Mouse (Mus musculus) urinary bladder, postnatal 14 days (tissue): ENCODE results near the gene Lasp1.

Experiments
- DNase-seq: peaks from one replicate; pipeline ENCODE4 v3.0.0; 2021; ENCODE audit warnings: low spot score

Lasp1 gene

GRCm38 (mm10) chr11:97877341-97877740, 78.5 kb downstream of the Lasp1 start:
- DNase-seq: no peak

- no peak for DNase-seq
These were observed 81.6 kb downstream of the Lasp1 start for GRCm38 (mm10) chr11:97880362-97880761.

GRCm38 (mm10) chr11:97883542-97883917, 84.7 kb downstream of the Lasp1 start:
- peak; percentile 65 for DNase-seq

- peak; percentile 97 for DNase-seq
These were observed 85.3 kb downstream of the Lasp1 start, which contains the start of gene Fbxo47 for GRCm38 (mm10) chr11:97883918-97884600. Gene Fbxo47 (minus strand): TSS chr11:97884154.

- DNase-seq: no peak
These were observed 85.9 kb downstream of the Lasp1 start for GRCm38 (mm10) chr11:97884601-97885185.

- DNase-seq: no peak
These were observed 86.6 kb downstream of the Lasp1 start for GRCm38 (mm10) chr11:97885296-97885915.
